Mouse (Mus musculus) heart, postnatal 36 days (tissue): Measurements from ENCODE around the gene Gm10972. TPM values are rescaled to one million over a fixed set of nuclear protein-coding genes. Genes with fewer than 3 reads are reported as not detected.
A peak's percentile ranks its signal among the peaks of the same experiment; 100 is the strongest.
"Not testable (repeated sequence)": the region's sequence is repeated elsewhere in the genome, so short reads cannot be mapped to it uniquely, and the experiment has no call there.

ENCODE experiments used
- DNase-seq, 2 experiments: peaks; one replicate each; pipeline ENCODE4 v3.0.0; 2021 to 2022
- intact Hi-C: fragments of 180-260 bp; cut with DNase I; formaldehyde crosslinking; loops from one replicate; pipeline ENCODE4 v1.15.1; 2025
- total RNA-seq, 2 experiments: library from RNA; stranded (reverse); gene quantifications; 2 replicates each; pipeline ENCODE4 v1.2.3; 2021

Gene Gm10972
- total RNA-seq = not detected

- intact Hi-C loops, DNase-seq: not testable (repeated sequence)
Measured at GRCm38 (mm10) chr3:94642495-94643162, at the start of gene Gm10972. Gm10972 (plus strand) TSS chr3:94643112.

GRCm38 (mm10) chr3:94595871-94596287 lies 47.0 kb upstream of the Gm10972 start:
- intact Hi-C loops = no loop called here
- DNase-seq = no peak

- no peak for DNase-seq
- intact Hi-C loops = no loop called here
Measured at GRCm38 (mm10) chr3:94597224-94597779, 45.6 kb upstream of the Gm10972 start.

GRCm38 (mm10) chr3:94601959-94602358 lies 41.0 kb upstream of the Gm10972 start:
- peak; percentile 44 to 68 for DNase-seq
- intact Hi-C loops = loop anchor here (1.0 to 2.0 kb wide), 3 partner anchors 67 to 235 kb away; no protein-coding TSS in a partner anchor

- intact Hi-C loops = no loop called here
- no peak for DNase-seq
Measured at GRCm38 (mm10) chr3:94609621-94610020, 33.3 kb upstream of the Gm10972 start.

- DNase-seq = peak in 1 of 2 experiments; percentile 28
- intact Hi-C loops = no loop called here
Measured at GRCm38 (mm10) chr3:94610581-94610980, 32.3 kb upstream of the Gm10972 start.

GRCm38 (mm10) chr3:94611343-94611742 lies 31.6 kb upstream of the Gm10972 start:
- DNase-seq = peak in 1 of 2 experiments; percentile 14
- intact Hi-C loops = no loop called here

- intact Hi-C loops = no loop called here
- DNase-seq = peak in 1 of 2 experiments; percentile 11
Measured at GRCm38 (mm10) chr3:94611834-94612233, 31.1 kb upstream of the Gm10972 start.

GRCm38 (mm10) chr3:94612274-94612673 lies 30.6 kb upstream of the Gm10972 start:
- intact Hi-C loops = no loop called here

GRCm38 (mm10) chr3:94613258-94613878 lies 29.5 kb upstream of the Gm10972 start:
- intact Hi-C loops = no loop called here
- DNase-seq = peak; percentile 26 to 40

More at GRCm38 (mm10) chr3:94612274-94612673, 30.6 kb upstream of the Gm10972 start:
- peak in 1 of 2 experiments; percentile 18 for DNase-seq

GRCm38 (mm10) chr3:94616717-94617116 lies 26.2 kb upstream of the Gm10972 start:
- intact Hi-C loops = loop anchor here (2.0 kb wide), 2 partner anchors 232 to 286 kb away; no protein-coding TSS in a partner anchor
- peak; percentile 41 to 56 for DNase-seq

GRCm38 (mm10) chr3:94621740-94622507 lies 21.0 kb upstream of the Gm10972 start:
- DNase-seq = peak; percentile 14 to 28
- intact Hi-C loops = no loop called here

GRCm38 (mm10) chr3:94622550-94622949 lies 20.4 kb upstream of the Gm10972 start:
- intact Hi-C loops = no loop called here
- DNase-seq = no peak

GRCm38 (mm10) chr3:94624281-94624680 lies 18.6 kb upstream of the Gm10972 start:
- intact Hi-C loops = no loop called here
- no peak for DNase-seq

GRCm38 (mm10) chr3:94628712-94629111 lies 14.2 kb upstream of the Gm10972 start:
- DNase-seq = no peak
- intact Hi-C loops = no loop called here

GRCm38 (mm10) chr3:94629876-94630275 lies 13.0 kb upstream of the Gm10972 start:
- intact Hi-C loops = no loop called here
- DNase-seq = no peak

GRCm38 (mm10) chr3:94648755-94649590 lies 6.1 kb downstream of the Gm10972 start:
- intact Hi-C loops = no loop called here
- no peak for DNase-seq

GRCm38 (mm10) chr3:94650409-94650808 lies 7.5 kb downstream of the Gm10972 start:
- intact Hi-C loops = no loop called here

GRCm38 (mm10) chr3:94653967-94654366 lies 11.1 kb downstream of the Gm10972 start:
- DNase-seq, intact Hi-C loops: not testable (repeated sequence)

More at GRCm38 (mm10) chr3:94650409-94650808, 7.5 kb downstream of the Gm10972 start:
- DNase-seq = no peak
